Mouse (Mus musculus): Measurements from ENCODE around the gene Rsg1. TPM values are rescaled to one million over a fixed set of nuclear protein-coding genes. Genes with fewer than 3 reads are reported as not detected.

The Rsg1 gene
- polyA plus RNA-seq, 1 experiment from 2014 or later = 5.8 TPM

GRCm38 (mm10) chr4:141214337-141214851 lies 638 bp downstream of the Rsg1 start:
- Histone ChIP-seq H3K9ac (peak overlapping the region; percentile 64), H3K9me3 (replicated peaks) (no peaks in the 10 kb centered on the region), H3K27me3 (peaks cover 2% of the 10 kb centered on the region; the same call in 1 of the 2 replicates), H3K27ac (no peak overlapping the region), H3K4me3 (peak overlapping the region; percentile 45), H3K36me3 (no peaks in the 10 kb centered on the region), H3K4me2 (replicated peaks) (peak overlapping the region; percentile 83), H3K4me1 (peaks cover 17% of the 10 kb centered on the region)
- 2% methylated on average over 16 of the region's 16 CpGs for WGBS
- ATAC-seq (ENCODE audit: low FRiP score) = peak; percentile 57

- H3K27ac ChIP-seq = no peak overlapping the region
- WGBS = 89% methylated on average over 20 of the region's 20 CpGs
- no peaks in the 10 kb centered on the region for H3K27me3 ChIP-seq
- no peak for ATAC-seq (ENCODE audit: low FRiP score)
- H3K36me3 ChIP-seq = peaks cover 11% of the 10 kb centered on the region; the same call in 1 of the 2 replicates
- H3K9ac ChIP-seq = no peak overlapping the region
- no peaks in the 10 kb centered on the region for H3K9me3 ChIP-seq (replicated peaks)
- no peaks in the 10 kb centered on the region for H3K4me1 ChIP-seq
- H3K4me3 ChIP-seq = no peak overlapping the region
- no peak overlapping the region for H3K4me2 ChIP-seq (replicated peaks)
Observed at GRCm38 (mm10) chr4:141219583-141220213, 5.9 kb downstream of the Rsg1 start.

GRCm38 (mm10) chr4:141221848-141222247 lies 8.1 kb downstream of the Rsg1 start:
- Histone ChIP-seq H3K4me1 (no peaks in the 10 kb centered on the region), H3K27me3 (no peaks in the 10 kb centered on the region), H3K9ac (no peak overlapping the region), H3K27ac (no peak overlapping the region), H3K4me2 (replicated peaks) (no peak overlapping the region), H3K9me3 (replicated peaks) (no peaks in the 10 kb centered on the region), H3K36me3 (peaks cover 11% of the 10 kb centered on the region; the same call in 1 of the 2 replicates), H3K4me3 (no peak overlapping the region)
- 71% methylated on average over 2 of the region's 2 CpGs for WGBS
- no peak for ATAC-seq (ENCODE audit: low FRiP score)

GRCm38 (mm10) chr4:141222752-141223151 lies 9.0 kb downstream of the Rsg1 start:
- no peak for ATAC-seq (ENCODE audit: low FRiP score)
- 86% methylated on average over 5 of the region's 5 CpGs for WGBS
- no peak overlapping the region for H3K9ac ChIP-seq
- H3K27me3 ChIP-seq = no peaks in the 10 kb centered on the region
- H3K4me3 ChIP-seq = no peak overlapping the region
- no peak overlapping the region for H3K4me2 ChIP-seq (replicated peaks)
- H3K9me3 ChIP-seq (replicated peaks) = no peaks in the 10 kb centered on the region
- H3K27ac ChIP-seq = no peak overlapping the region
- H3K36me3 ChIP-seq = peaks cover 11% of the 10 kb centered on the region; the same call in 1 of the 2 replicates
- no peaks in the 10 kb centered on the region for H3K4me1 ChIP-seq

- no peaks in the 10 kb centered on the region for H3K36me3 ChIP-seq
- ATAC-seq (ENCODE audit: low FRiP score) = no peak
- no peak overlapping the region for H3K27ac ChIP-seq
- no peaks in the 10 kb centered on the region for H3K9me3 ChIP-seq (replicated peaks)
- H3K4me2 ChIP-seq (replicated peaks) = no peak overlapping the region
- WGBS = 89% methylated on average over 7 of the region's 7 CpGs
- no peak overlapping the region for H3K9ac ChIP-seq
- no peak overlapping the region for H3K4me3 ChIP-seq
- H3K27me3 ChIP-seq = peaks cover 3% of the 10 kb centered on the region; the same call in 1 of the 2 replicates
- H3K4me1 ChIP-seq = no peaks in the 10 kb centered on the region
Observed at GRCm38 (mm10) chr4:141228687-141229086, 14.9 kb downstream of the Rsg1 start.

- no peak overlapping the region for H3K27ac ChIP-seq
- WGBS = 95% methylated on average over 4 of the region's 4 CpGs
- H3K9me3 ChIP-seq (replicated peaks) = no peaks in the 10 kb centered on the region
- H3K36me3 ChIP-seq = no peaks in the 10 kb centered on the region
- H3K4me1 ChIP-seq = no peaks in the 10 kb centered on the region
- H3K9ac ChIP-seq = no peak overlapping the region
- no peak overlapping the region for H3K4me2 ChIP-seq (replicated peaks)
- H3K27me3 ChIP-seq = peaks cover 24% of the 10 kb centered on the region
- ATAC-seq (ENCODE audit: low FRiP score) = no peak
- H3K4me3 ChIP-seq = no peak overlapping the region
Observed at GRCm38 (mm10) chr4:141233196-141233595, 19.4 kb downstream of the Rsg1 start.

GRCm38 (mm10) chr4:141235537-141236111 lies 21.9 kb downstream of the Rsg1 start:
- Histone ChIP-seq H3K36me3 (no peaks in the 10 kb centered on the region), H3K4me2 (replicated peaks) (no peak overlapping the region), H3K9ac (no peak overlapping the region), H3K9me3 (replicated peaks) (no peaks in the 10 kb centered on the region), H3K4me3 (no peak overlapping the region), H3K27me3 (peaks cover 48% of the 10 kb centered on the region), H3K27ac (no peak overlapping the region), H3K4me1 (peaks cover 16% of the 10 kb centered on the region)
- WGBS = 76% methylated on average over 6 of the region's 6 CpGs
- no peak for ATAC-seq (ENCODE audit: low FRiP score)

GRCm38 (mm10) chr4:141236856-141237255 lies 23.1 kb downstream of the Rsg1 start:
- 80% methylated on average over 3 of the region's 3 CpGs for WGBS
- Histone ChIP-seq H3K4me3 (no peak overlapping the region), H3K27ac (no peak overlapping the region), H3K27me3 (peaks cover 61% of the 10 kb centered on the region), H3K9me3 (replicated peaks) (no peaks in the 10 kb centered on the region), H3K4me1 (peaks cover 22% of the 10 kb centered on the region), H3K9ac (no peak overlapping the region), H3K36me3 (no peaks in the 10 kb centered on the region), H3K4me2 (replicated peaks) (no peak overlapping the region)
- ATAC-seq (ENCODE audit: low FRiP score) = no peak

- no peak overlapping the region for H3K27ac ChIP-seq
- H3K9ac ChIP-seq = peak overlapping the region; percentile 36; the same call in 1 of the 2 replicates
- 4% methylated on average over 20 of the region's 20 CpGs for WGBS
Observed at GRCm38 (mm10) chr4:141238492-141239387, 25.0 kb downstream of the Rsg1 start.

GRCm38 (mm10) chr4:141239388-141240125 lies 25.8 kb downstream of the Rsg1 start, which contains the start of gene Arhgef19:
Arhgef19 (plus strand) TSS chr4:141239499.
- Histone ChIP-seq H3K4me2 (replicated peaks) (peak within 1 kb of the TSS; percentile 67), H3K9ac (peak within 1 kb of the TSS; percentile 36; the same call in 1 of the 2 replicates), H3K27ac (no peak within 1 kb of the TSS), H3K36me3 (no peaks in the 10 kb centered on the region), H3K4me1 (peaks cover 39% of the 10 kb centered on the region), H3K27me3 (peaks cover 83% of the 10 kb centered on the region), H3K4me3 (peak within 1 kb of the TSS; percentile 33), H3K9me3 (replicated peaks) (no peaks in the 10 kb centered on the region)
- ATAC-seq (ENCODE audit: low FRiP score) = peak; percentile 89
- 1% methylated on average over 27 of the region's 31 CpGs for WGBS

More at GRCm38 (mm10) chr4:141238492-141239387, 25.0 kb downstream of the Rsg1 start:
- Histone ChIP-seq H3K9me3 (replicated peaks) (no peaks in the 10 kb centered on the region), H3K4me2 (replicated peaks) (peak overlapping the region; percentile 67), H3K4me1 (peaks cover 34% of the 10 kb centered on the region), H3K27me3 (peaks cover 77% of the 10 kb centered on the region), H3K36me3 (no peaks in the 10 kb centered on the region), H3K4me3 (peak overlapping the region; percentile 33)
- no peak; the same call in 1 of the 2 replicates for ATAC-seq (ENCODE audit: low FRiP score)

GRCm38 (mm10) chr4:141240617-141241016 lies 26.9 kb downstream of the Rsg1 start:
- Histone ChIP-seq H3K9ac (no peak overlapping the region), H3K4me1 (peaks cover 50% of the 10 kb centered on the region), H3K9me3 (replicated peaks) (no peaks in the 10 kb centered on the region), H3K27ac (no peak overlapping the region), H3K4me3 (no peak overlapping the region), H3K36me3 (no peaks in the 10 kb centered on the region), H3K27me3 (peaks cover 92% of the 10 kb centered on the region), H3K4me2 (replicated peaks) (peak overlapping the region; percentile 17; the same call in 1 of the 2 replicates)
- WGBS = 2% methylated on average over 14 of the region's 14 CpGs
- no peak for ATAC-seq (ENCODE audit: low FRiP score)
